Mouse (Mus musculus) liver (tissue): Measurements from ENCODE around the gene Gramd1b.

Experiments used
- DNase-seq: peaks from one replicate; pipeline ENCODE4 v3.0.0-alpha.2; 2020; ENCODE audit warnings: mixed read lengths

Gramd1b gene

DNA sequence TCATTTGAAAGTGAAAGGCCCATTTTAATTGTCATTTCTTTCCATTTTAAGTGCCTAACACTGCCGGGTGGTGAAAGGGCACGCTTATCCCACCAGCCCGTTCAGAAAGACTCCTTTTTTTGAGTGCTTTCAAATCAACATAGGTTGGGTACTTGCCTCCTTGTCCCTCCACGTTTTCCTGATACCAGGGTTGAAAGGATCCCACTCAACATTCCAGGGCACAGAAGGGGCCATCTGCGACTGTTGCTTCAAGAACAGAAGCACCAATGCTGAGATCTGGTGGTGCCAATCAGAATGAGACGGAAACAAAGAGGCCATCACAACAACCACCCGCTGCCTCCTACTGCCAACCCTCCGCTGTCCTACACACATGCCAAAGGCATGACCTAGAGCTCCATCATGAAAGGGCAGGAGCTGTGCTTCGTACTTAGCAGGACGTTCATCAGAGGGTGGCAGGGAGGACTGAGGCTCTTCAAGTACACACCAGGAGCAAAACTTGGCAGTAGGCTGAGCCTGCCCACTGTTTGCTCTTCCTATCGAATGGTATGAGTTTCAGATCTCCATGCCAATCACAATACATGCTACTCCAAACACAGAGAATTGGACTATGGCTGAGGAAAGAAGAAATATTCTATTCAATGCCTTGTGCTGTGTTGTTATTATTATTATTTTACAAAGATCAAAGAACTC is 108.7 kb downstream of the Gramd1b start:
- no peak for DNase-seq

DNA sequence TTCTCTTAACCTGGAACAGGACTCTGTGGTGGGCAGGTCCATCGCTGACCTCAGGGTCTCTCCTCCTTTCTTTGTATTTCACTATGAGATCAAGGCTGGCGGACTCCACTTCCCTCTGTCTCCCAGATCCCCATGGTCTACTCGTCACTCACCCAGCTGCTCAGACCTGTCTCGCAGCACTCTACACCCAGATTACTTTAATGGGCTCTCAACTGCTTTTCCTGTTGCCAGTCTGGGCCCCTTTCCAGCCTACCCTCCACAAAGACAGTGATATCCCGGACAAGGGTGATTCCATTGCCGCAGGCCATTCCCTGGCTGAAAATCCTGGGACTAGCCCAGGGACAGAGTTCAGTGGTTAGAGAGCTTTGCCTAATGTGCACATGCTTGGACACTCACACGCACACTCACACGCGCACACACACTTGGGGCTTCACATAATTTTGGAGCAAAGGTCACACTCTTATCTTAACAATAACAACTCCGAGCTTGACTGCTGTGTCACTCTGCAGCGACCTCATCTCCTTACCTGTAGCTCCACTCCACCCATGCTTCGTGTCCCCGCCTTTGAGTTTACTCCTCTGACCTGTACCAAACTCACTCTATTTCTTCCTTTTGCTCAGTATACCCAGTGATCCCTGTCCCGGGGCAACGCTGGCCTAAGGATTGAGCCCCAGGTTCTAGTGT is 110.4 kb downstream of the Gramd1b start:
- DNase-seq: no peak

DNA sequence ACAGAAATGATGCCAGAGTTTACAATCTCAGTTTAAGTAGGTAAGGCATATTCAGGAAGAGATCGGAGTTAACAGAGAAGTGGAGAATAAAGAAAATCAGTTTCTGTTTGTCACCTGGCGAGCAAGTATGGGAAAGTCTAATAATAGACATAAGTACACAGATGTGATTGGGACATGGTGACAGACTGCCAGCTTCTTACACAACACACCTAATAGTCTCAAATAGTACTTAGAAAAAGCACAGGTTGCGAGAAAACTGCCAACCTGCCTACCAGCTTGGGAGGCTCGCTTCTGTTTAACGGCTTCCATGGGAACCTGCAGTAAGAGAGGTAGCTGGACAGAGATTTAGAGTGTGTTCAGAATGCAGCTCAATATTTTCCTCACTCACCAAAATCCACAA is 112.4 kb downstream of the Gramd1b start:
- DNase-seq: no peak

DNA sequence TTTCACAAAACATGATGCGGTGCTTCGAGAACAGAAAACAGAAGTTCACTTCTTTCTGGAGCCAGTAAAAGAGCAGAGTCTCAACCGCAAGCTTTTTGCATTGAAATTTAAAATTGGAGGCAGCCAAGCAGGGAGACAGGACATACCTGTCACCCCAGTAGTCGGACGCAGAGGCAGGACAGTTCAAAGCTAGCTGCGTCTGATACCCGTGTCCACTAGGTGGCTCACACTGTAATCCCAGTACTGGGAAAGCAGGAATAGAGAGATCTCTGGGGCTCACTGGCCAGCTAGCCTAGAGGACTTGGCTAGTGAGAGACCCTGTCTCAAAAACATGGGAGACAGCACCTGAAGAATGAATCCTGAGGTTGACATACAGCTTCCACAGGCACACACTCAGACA is 115.0 kb downstream of the Gramd1b start:
- DNase-seq: no peak

DNA sequence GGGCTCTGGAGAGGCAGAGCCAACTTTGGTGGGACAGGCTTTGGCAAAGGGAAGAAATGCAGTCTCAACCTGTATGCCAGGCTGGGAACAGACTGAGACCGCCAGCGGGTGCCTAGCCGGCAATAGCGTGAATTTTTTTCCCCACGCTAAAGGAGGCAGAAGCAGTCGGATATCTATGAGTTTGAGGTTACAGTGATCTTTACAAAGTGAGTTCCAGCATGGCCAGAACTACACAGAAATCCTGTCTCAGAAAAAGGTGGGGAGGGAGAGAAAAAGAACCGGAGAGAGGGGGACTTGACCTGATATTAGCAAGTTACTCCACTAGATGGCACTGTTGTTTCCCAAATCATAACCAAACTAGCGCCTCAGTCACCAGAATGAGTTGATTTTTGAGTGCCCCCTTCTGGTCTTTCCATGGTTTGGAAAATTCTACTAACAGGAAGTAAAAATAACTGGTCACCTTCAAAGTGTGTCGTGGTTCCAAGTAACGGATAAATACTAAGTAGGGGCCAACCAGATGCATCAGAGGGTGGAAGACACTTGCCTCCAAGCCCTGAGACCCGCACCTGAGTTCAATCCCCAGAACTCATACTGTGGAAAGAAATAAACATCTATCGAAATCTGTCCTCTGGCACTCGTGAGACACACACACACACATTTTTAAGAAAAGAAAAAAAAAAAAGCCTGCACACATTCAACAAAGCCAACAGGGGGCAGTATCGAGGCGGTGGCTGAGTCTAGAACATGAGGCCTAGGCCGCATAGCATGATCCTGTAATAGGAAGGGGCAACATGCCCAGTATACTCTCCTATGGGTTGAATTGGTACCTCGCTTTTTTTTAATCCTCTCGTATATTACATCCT is 116.0 kb downstream of the Gramd1b start:
- DNase-seq: peak; percentile 18

DNA sequence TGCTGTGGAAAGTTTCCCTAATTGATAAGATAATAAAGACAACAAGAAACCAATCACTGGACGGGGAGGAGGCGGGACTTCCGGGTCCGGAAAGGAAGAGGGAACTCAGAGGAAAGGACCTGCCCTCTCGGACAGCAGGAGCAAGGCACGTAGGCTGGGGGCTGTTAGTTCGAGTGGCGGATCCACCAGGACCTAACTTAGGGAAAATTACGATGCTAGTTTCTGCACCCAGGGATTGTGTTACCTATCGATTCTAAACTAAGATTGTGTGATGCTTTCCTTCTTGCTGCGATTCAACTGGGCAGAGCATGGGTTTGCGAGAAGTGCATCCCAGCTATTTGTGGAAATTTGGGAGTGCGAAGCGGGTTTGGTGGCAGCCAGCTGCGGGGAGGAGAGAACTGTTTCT is 116.7 kb downstream of the Gramd1b start:
- DNase-seq: peak; percentile 75

DNA sequence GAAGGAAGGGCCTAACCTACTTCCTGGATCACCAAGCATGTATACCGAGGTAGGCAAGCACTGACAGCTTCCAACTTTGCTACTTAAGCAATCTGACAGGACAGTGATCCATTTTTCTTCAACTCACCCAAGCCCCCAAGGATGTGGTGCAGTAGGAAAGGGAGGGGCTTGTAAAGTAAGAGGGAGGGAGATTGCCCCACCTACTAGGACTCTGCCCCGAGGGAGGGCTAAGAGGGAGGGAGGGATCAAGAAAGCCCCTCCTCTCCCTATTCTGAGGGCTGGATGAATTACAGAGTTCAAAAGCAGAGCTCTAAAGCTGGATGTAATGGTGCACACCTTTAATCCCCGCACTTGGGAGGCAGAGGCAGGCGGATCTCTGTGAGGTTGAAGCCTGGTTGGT is 117.6 kb downstream of the Gramd1b start:
- DNase-seq: no peak

DNA sequence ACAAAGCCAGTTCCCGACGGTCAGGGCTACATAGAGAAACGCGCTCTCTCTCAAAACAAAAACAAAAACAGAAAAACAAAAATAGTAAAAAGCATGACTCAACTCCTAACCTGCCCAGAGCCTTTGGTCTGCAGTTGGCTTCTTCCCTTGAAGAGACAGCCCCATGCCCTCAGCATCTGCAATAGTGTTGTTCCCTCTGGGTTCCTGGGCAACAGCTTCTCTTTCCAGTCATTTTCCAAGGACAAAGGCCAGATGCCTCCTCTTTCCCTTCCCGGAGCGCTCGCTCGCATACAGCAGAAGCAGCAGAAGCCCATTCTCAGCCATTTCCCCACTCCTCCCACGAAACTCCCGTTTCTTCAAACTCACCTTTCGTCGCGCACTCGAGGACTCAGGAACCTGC is 118.3 kb downstream of the Gramd1b start:
- no peak for DNase-seq

DNA sequence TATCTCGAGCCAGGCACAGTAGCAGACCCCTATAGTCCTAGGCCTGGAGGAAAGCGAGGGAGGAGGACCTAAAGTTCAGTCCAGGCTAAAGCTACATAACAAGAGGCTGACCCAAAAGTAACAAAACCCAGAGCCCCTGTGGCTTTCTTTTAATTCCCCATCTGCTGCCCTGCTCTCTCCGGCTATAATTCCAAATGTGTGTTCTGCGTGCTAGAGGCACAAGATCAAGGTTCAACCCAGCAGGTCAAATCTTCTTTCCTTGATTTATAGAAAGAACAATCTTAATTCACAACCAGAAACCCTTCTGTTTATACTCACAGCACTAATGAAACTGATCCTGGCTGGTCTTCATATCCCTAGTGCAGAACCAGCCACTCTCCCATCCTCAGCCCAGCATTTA is 118.9 kb downstream of the Gramd1b start:
- DNase-seq: no peak

DNA sequence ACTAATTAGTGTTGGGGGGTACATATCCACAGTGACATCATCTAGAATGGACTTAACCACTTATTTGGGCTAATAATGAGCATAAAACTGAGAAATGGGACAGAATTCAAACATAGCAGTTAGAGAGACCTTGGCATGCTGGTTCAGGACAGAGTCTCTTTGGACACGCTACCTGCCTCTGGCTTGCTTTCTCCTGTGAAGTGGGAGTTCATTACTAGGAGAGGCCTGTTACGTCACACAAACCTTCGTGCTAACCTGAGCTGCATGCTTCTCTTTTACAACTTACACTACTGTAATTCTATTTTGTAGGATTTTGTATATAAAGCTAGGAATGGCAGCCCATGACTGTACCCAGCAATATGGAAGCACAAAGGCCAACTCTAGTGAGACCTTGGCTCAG is 120.3 kb downstream of the Gramd1b start:
- DNase-seq: no peak

DNA sequence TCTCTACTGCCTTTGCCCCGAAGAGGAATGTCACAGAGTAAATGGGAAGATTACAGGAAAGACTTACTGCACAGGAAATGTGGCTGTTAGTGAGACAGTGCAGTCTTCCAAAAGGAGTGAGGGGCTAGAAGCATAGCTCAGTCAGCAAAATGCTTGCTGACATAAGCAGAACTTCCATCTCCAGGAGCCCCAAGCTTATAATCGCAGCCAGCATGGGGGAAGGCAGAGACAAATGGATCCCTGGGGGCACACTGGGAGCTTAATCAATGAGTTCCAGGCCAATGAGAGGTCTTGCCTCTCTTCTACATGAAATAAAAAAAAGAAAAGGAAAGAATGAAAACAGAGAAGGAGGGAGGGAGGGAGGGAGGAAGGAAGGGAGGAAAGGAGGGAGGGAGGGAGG is 122.1 kb downstream of the Gramd1b start:
- DNase-seq: no peak

DNA sequence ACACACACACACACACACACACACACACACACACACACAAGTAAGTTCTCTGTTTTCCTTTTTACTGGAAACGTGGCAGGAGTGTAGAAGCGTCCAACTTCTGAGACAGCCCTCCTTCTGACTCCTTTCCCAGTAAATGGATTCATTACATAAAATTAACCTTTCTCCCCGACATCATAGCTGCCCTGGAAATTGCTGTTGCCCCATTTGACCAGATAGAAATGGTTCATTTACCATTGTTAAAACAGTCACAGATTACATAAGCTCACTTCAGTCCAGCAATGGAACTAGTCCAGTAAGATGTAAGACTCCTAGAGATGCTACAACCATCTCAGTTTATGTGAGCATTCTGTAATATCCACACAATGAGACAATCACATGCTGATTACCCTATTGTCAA is 122.8 kb downstream of the Gramd1b start:
- DNase-seq: no peak

DNA sequence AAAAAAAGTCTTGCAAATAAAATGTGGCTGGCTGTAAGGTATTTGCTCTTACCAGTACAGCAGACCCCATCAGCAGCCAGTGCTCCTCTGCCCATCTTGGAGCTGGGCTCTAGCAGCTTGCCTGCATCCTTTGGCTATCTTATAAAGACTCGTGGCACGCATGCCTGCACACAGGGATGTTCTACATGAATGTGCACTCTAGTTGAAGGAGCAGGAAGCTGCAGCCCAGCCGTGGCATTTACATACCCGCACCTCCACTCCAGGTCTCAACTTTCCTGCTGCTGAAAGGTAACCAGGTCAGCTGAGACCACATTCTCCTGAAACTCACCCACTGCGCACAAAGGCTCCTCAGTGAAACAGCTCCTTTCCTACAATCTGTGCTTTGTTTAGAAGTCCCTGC is 123.3 kb downstream of the Gramd1b start:
- no peak for DNase-seq

DNA sequence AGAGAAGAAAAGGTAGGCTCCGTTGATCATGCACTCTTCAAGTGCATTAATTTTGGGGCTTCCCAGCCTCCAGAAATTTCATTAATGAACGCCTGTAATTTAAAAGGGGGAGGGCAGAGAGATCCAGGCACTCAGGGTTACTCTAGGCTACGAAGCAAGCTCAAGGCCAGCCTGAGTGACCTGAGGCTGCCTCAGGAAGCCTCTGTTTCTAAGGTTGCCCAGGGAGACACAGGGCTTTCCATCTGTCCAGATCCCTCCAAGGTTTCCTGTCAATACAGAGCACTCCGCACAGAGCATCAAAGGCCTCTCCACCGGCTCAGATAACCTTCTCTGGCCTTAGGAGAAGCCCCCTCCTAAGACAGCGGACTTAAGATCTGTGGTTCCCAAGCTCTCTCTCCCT is 125.4 kb downstream of the Gramd1b start:
- no peak for DNase-seq

DNA sequence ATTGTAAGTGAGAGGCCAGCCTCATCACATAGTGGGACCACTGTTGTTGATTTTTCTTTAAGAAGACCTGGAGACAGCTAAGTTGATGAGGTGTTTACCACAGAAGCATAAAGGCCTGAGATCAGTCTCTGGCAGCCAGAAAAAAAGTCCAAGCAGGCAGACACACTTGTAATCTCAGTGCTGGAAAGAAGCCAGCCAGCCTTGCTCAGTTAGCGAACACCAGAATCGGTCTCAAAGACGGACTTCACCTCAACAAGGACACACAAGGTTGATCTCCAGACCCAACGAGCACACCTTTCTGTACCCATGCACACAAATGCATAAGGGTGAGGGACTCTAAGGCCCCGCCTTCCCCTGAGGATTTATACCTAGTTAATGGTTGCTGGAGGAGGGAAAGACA is 125.9 kb downstream of the Gramd1b start:
- DNase-seq: no peak

DNA sequence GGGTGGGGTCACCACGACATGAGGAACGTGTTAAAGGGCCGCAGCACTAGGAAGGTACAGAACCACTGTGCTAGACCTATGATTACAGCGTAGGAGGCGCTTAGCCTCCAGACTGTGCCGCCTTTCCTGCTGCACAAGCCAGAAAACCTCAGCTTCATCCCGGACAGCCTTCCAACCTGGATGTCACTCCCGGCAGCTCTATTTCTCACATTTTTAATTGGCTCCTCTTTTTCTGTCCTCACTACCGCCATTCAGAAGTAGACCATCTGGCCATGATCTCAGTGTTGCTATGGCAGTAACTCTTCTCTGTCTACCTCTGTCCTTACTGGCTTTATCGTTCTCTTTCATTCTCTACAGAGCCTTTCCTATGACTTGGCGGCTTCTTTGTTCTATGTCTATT is 126.5 kb downstream of the Gramd1b start:
- DNase-seq: no peak

DNA sequence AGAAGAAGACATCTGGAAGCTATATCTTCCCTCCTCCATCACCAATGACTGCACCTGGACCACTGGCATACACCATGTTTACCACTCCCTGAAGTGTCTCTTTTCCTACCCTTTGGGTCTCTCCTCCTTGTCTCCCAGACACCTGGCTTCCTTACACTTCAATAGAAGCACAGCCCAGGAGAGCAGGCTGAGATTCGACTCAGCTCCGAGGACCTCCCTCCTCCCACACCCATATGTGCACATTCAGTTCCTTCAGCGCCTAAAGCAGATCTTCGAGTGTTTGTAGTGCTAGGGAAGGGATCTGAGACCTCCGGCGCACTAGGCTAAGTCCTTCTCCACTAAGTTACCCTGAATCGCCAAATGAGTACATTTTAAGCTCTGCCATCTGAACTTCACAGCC is 127.4 kb downstream of the Gramd1b start:
- no peak for DNase-seq

DNA sequence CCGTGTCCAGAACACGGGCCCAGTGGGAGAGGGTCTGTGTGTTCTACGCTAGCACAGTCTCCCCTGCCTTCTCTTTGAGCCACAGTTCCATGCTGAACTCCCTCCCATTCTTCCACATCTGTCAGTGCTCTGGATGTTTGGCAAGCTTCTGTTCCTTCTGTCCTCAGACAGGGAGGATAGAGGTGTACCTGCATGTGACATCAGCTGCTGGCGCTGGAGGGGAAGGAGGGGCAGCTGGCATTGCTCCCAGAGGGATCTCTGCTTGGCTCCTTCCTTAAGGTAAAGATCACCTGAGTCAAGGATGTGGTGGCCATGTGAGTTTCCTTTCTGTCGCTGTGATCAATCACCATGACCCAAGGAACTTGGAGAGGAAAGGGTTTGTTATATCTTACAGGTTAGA is 129.4 kb downstream of the Gramd1b start:
- no peak for DNase-seq

DNA sequence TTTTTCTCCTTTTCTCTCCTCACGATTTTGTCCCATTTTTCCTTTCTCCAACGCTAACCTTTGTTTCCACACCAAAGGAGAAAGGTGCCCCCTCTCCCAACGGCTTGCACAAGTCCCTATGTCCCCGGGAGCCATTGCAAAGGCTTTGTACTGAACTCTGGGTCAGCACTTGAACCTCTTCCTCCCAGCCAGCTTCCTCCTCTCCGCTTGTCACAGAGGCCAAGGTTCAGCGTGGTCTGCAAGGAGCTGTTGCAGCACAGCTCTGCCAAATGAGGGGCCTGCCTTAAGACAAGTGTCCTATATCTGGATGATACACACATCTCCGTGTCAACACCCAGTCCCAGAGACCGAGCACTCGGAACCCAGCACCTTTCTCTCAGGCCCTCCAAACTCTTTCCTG is 130.3 kb downstream of the Gramd1b start:
- DNase-seq: no peak

DNA sequence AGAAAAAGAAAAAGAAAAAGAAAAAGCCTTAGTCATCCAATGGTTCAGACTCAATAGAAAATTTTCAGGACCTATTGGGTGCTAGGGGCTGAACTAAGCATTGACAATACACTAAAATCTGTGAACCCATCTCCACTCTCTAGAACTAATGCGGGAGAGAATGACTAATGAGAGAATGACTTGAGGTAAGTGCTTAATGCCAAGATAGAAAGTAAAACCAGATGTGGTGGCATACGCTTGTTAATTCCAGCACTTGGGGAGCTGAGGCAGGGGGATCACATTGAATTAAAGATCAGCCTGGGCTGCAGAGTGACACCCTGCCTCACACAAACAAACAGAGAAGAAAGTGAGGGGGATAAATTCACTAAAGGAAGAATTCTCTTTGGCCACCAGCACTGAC is 131.0 kb downstream of the Gramd1b start:
- DNase-seq: no peak

DNA sequence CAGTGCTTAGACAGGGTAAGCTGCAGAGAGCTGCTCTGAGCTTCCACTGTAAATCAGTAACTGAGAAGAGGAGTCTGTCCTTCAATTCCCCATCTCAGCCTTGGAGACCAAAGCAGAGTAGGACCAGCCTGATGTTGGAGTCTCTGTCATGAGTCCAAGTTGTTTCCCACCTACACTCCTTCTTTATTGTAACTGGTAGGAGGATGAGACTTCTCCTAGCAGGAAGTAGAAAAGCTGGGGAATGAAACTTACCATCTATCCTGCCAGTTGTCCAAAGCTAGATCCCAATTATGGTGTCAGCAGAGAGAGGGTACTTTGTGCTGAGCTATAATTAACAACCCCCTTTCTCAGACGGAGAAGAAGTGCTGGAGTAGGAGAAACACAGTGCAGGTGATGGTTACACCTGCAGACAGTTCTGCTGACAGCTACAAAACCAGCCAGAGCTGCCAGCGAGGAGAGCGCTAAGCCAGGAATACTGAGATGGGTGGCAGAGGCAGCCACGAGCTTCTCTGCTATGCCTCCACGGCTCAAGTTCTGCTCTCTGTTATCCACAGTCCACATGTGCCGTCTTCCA is 131.7 kb downstream of the Gramd1b start:
- no peak for DNase-seq

DNA sequence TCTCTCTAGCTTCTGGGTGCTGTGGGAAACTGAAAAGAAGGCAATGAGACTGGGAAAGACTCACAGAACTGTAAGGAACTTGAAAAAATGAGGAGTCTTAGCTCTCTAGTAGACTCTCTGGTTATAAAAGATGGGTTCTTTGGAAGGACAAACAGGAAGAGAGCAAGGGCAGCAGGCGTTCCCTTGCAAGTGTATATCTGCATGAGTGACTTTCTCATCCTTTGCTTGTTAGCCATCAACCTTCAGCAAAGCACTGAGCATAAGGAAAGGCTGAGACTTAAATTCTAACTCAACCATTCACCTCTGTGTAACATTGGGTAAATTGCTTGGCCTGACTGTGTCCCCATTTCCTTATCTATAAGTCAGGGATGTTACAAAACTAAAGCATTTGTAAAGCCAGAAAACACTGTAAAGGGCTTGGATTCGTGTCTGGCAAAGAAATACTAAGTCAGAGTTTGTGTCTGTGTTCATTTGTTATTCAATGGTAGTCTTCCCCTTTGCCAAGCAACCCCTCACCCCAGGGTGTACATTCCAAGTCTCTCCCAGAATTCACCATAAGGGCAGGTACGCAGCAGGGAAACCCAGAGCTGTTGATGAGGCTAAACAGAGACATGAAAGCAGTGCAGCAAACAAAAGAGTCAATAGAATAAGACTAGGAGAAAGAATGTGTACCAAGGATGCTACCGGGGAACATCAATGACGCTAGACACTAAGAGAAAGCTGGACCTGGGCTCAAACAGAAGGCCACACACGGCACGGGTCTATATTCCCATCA is 133.5 kb downstream of the Gramd1b start:
- no peak for DNase-seq

DNA sequence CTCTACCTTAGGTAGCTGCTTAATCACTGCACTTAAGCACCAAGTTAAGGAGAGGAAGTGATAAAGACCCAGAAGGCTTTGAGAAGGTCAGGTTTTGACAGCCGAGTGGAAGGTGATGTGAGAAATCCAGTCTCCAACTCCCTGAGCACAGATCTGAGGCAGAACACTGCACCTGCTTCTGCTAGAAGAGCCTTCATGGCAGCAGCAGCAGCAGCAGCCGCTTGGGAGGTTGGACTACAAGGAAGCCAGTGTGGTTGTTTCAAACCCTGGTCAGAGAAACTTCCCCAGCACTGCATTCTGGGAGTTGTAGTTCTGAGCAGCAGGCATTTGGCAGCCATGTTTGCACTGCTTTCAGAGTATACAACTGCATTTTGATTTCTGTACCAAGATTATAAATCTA is 134.1 kb downstream of the Gramd1b start:
- peak; percentile 38 for DNase-seq
